Mouse (Mus musculus): ENCODE measurements around the gene Stk38.

- TF ChIP-seq GATA1 (IDR thresholded peaks at IDR 0.05; ENCODE audit: borderline replicate concordance, low read length) (no peak), FLI1 (IDR thresholded peaks at IDR 0.05; ENCODE audit: low read length) (no peak)
These were observed 15.6 kb upstream of the Stk38 start for GRCm38 (mm10) chr17:29023346-29023745.

Measured in megakaryocyte, embryonic 14.5 days (primary cell).